Mouse (Mus musculus): ENCODE measurements around the gene Vmn1r21. TPM values are rescaled to one million over a fixed set of nuclear protein-coding genes. Genes with fewer than 3 reads are reported as not detected.

The Vmn1r21 gene
- not detected for polyA plus RNA-seq (2014; fragmentation: Illumina TruSeq; extraction: RNeasy Lipid Tissue Mini Kit (QIAGEN cat#74804); ENCODE audit: low read depth, low replicate concordance)

GRCm38 (mm10) chr6:57850286-57850685, at the start of gene Vmn1r21:
Gene Vmn1r21 (minus strand): TSS chr6:57850343.

GRCm38 (mm10) chr6:57824422-57825258, 25.5 kb downstream of the Vmn1r21 start, which contains the start of gene Vopp1:
Gene Vopp1 (minus strand): TSS chr6:57825159.

Other genes with a start within 250 kb of the Vmn1r21 start
- 31.9 TPM for gene Pyurf, start 158.3 kb downstream of the Vmn1r21 start, polyA plus RNA-seq (2014; fragmentation: Illumina TruSeq; extraction: RNeasy Lipid Tissue Mini Kit (QIAGEN cat#74804); ENCODE audit: low read depth, low replicate concordance)
- 26.7 TPM for gene Lancl2, start 147.8 kb downstream of the Vmn1r21 start, polyA plus RNA-seq (2014; fragmentation: Illumina TruSeq; extraction: RNeasy Lipid Tissue Mini Kit (QIAGEN cat#74804); ENCODE audit: low read depth, low replicate concordance)
- gene Vopp1, start 25.2 kb downstream of the Vmn1r21 start, polyA plus RNA-seq (2014; fragmentation: Illumina TruSeq; extraction: RNeasy Lipid Tissue Mini Kit (QIAGEN cat#74804); ENCODE audit: low read depth, low replicate concordance): 33.6 TPM
- not detected for gene Vmn1r22, start 57.7 kb upstream of the Vmn1r21 start, polyA plus RNA-seq (2014; fragmentation: Illumina TruSeq; extraction: RNeasy Lipid Tissue Mini Kit (QIAGEN cat#74804); ENCODE audit: low read depth, low replicate concordance)
- not detected for gene Vmn1r23, start 76.5 kb upstream of the Vmn1r21 start, polyA plus RNA-seq (2014; fragmentation: Illumina TruSeq; extraction: RNeasy Lipid Tissue Mini Kit (QIAGEN cat#74804); ENCODE audit: low read depth, low replicate concordance)
- gene Vmn1r24, start 111.2 kb upstream of the Vmn1r21 start, polyA plus RNA-seq (2014; fragmentation: Illumina TruSeq; extraction: RNeasy Lipid Tissue Mini Kit (QIAGEN cat#74804); ENCODE audit: low read depth, low replicate concordance): not detected
- not detected for gene Vmn1r25, start 130.5 kb upstream of the Vmn1r21 start, polyA plus RNA-seq (2014; fragmentation: Illumina TruSeq; extraction: RNeasy Lipid Tissue Mini Kit (QIAGEN cat#74804); ENCODE audit: low read depth, low replicate concordance)
- gene Vmn1r26, start 164.8 kb upstream of the Vmn1r21 start, polyA plus RNA-seq (2014; fragmentation: Illumina TruSeq; extraction: RNeasy Lipid Tissue Mini Kit (QIAGEN cat#74804); ENCODE audit: low read depth, low replicate concordance): not detected